Mouse (Mus musculus): ENCODE measurements at regions not wholly inside any gene's neighbourhood (a gene's known extent, or its start where the extent isn't known, plus 50 kb on each side); places are given as distances from the start of the nearest gene placed in this dataset.

DNA sequence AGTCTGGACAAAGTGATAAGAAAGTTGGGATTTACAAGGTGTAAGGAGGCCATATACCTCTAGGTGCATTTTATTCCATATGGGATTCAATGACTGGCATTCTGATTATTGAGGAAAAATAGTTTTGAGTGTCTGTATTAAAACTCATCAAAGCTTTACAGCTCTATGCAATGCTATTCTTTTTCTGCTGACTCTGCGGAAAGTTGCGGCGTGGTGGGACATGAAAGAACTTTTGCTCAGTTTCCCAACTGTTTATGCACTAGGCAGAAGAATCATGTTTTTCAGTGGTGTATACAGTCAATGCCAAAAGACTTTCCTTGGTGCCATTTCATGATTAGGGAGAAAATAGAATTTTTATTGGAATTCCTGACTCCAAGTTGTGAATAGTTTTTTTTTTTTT is 55.4 kb upstream of the Frg1 start:
- TF ChIP-seq CTCF (IDR thresholded peaks at IDR 0.05; ENCODE audit: control insufficient read depth, insufficient read depth, insufficient replicate concordance, low read depth, low read length) (no peak), POLR2A (IDR thresholded peaks at IDR 0.05; ENCODE audit: control insufficient read depth, low read depth, low read length) (no peak)

Data from testis, adult 2 months (tissue).